Mouse (Mus musculus) adrenal gland, postnatal 4 days (tissue): ENCODE measurements around the gene Dzip1l. TPM values are rescaled to one million over a fixed set of nuclear protein-coding genes. Genes with fewer than 3 reads are reported as not detected.

Source experiments
- DNase-seq, 2 experiments: peaks; one replicate each; pipeline ENCODE4 v3.0.0; 2021 to 2022; ENCODE audit warnings: low spot score in 2 of 2, mixed read lengths in 2 of 2
- total RNA-seq, 2 experiments: library from RNA; stranded (reverse); gene quantifications; 2 replicates each; pipeline ENCODE4 v1.2.3; 2021

Dzip1l gene
- total RNA-seq, 2 experiments from 2014 or later = 11.2 to 15.6 TPM

- DNase-seq = no peak
These were observed 81.0 kb downstream of the Dzip1l start for GRCm38 (mm10) chr9:99710297-99710696.

GRCm38 (mm10) chr9:99717134-99717533 is 87.8 kb downstream of the Dzip1l start, which contains the start of gene Cldn18:
Gene Cldn18 (minus strand): TSS chr9:99717267.
- no peak for DNase-seq

Other genes starting within 250 kb of the Dzip1l start
- gene Mras, start 192.1 kb upstream of the Dzip1l start, total RNA-seq = 10 to 100 TPM; 42.8 to 55.3 TPM
- not detected for gene Nme9, start 178.0 kb upstream of the Dzip1l start, total RNA-seq
- 10 to 100 TPM; 34.3 to 38.9 TPM for gene Armc8, start 60.6 kb upstream of the Dzip1l start, total RNA-seq
- gene Dbr1, start 53.7 kb upstream of the Dzip1l start, total RNA-seq = 10 to 100 TPM; 18.8 to 21.2 TPM
- gene A4gnt, start 17.0 kb upstream of the Dzip1l start, total RNA-seq = under 1 TPM in 1 of 2 experiments, not detected in 1; 0.20 TPM
- gene Cldn18, start 87.8 kb downstream of the Dzip1l start, total RNA-seq = not detected
- not detected for gene Sox14, start 246.7 kb downstream of the Dzip1l start, total RNA-seq